Mouse (Mus musculus): ENCODE measurements around the gene Gm3045.

Gene Gm3045

GRCm38 (mm10) chr13:56438211-56439075 is 12.0 kb downstream of the Gm3045 start, which contains the start of gene Slc25a48:
Gene Slc25a48, plus strand, starts transcription at chr13:56438355.
- DNase-seq (ENCODE audit: low spot score), result no peak

GRCm38 (mm10) chr13:56443411-56443810 is 17.0 kb downstream of the Gm3045 start:
- DNase-seq (ENCODE audit: low spot score), result no peak

GRCm38 (mm10) chr13:56444112-56444511 is 17.7 kb downstream of the Gm3045 start:
- no peak for DNase-seq (ENCODE audit: low spot score)

- no peak for DNase-seq (ENCODE audit: low spot score)
These were observed 18.6 kb downstream of the Gm3045 start for GRCm38 (mm10) chr13:56444996-56445395.

- DNase-seq (ENCODE audit: low spot score), result no peak
These were observed 23.0 kb downstream of the Gm3045 start for GRCm38 (mm10) chr13:56449239-56450030.

GRCm38 (mm10) chr13:56450035-56450434 is 23.6 kb downstream of the Gm3045 start:
- no peak for DNase-seq (ENCODE audit: low spot score)

GRCm38 (mm10) chr13:56458001-56458400 is 31.6 kb downstream of the Gm3045 start:
- no peak for DNase-seq (ENCODE audit: low spot score)

- DNase-seq (ENCODE audit: low spot score), result no peak
These were observed 35.1 kb downstream of the Gm3045 start for GRCm38 (mm10) chr13:56461460-56461859.

GRCm38 (mm10) chr13:56462791-56463190 is 36.4 kb downstream of the Gm3045 start:
- no peak for DNase-seq (ENCODE audit: low spot score)

- no peak for DNase-seq (ENCODE audit: low spot score)
These were observed 36.9 kb downstream of the Gm3045 start for GRCm38 (mm10) chr13:56463261-56463660.

GRCm38 (mm10) chr13:56463750-56464149 is 37.4 kb downstream of the Gm3045 start:
- no peak for DNase-seq (ENCODE audit: low spot score)

GRCm38 (mm10) chr13:56467786-56468185 is 41.4 kb downstream of the Gm3045 start:
- no peak for DNase-seq (ENCODE audit: low spot score)

GRCm38 (mm10) chr13:56468536-56468935 is 42.1 kb downstream of the Gm3045 start:
- DNase-seq (ENCODE audit: low spot score), result no peak

- no peak for DNase-seq (ENCODE audit: low spot score)
These were observed 44.8 kb downstream of the Gm3045 start for GRCm38 (mm10) chr13:56471211-56471610.

- DNase-seq (ENCODE audit: low spot score), result no peak
These were observed 45.6 kb downstream of the Gm3045 start for GRCm38 (mm10) chr13:56471951-56472350.

GRCm38 (mm10) chr13:56472661-56473060 is 46.3 kb downstream of the Gm3045 start:
- no peak for DNase-seq (ENCODE audit: low spot score)

GRCm38 (mm10) chr13:56475363-56475762 is 49.0 kb downstream of the Gm3045 start:
- peak; percentile 39 for DNase-seq (ENCODE audit: low spot score)

- DNase-seq (ENCODE audit: low spot score), result no peak
These were observed 50.4 kb downstream of the Gm3045 start for GRCm38 (mm10) chr13:56476790-56477189.

GRCm38 (mm10) chr13:56477271-56477670 is 50.9 kb downstream of the Gm3045 start:
- no peak for DNase-seq (ENCODE audit: low spot score)

- no peak for DNase-seq (ENCODE audit: low spot score)
These were observed 51.6 kb downstream of the Gm3045 start for GRCm38 (mm10) chr13:56478027-56478426.

- DNase-seq (ENCODE audit: low spot score), result no peak
These were observed 55.8 kb downstream of the Gm3045 start, which contains the start of gene Il9 for GRCm38 (mm10) chr13:56482146-56482545. Gene Il9, minus strand, starts transcription at chr13:56482246.
